Mouse (Mus musculus) myocyte (in vitro differentiated cells): ENCODE data around the gene Enpp1.

ENCODE experiments used
- CEBPB ChIP-seq: IDR thresholded peaks from 2 replicates; pipeline ENCODE4 v1.6.1; 2011; ENCODE audit warnings: mild to moderate bottlenecking, moderate library complexity; ENCODE audit not compliant: poor library complexity, insufficient read depth, severe bottlenecking
- MAX ChIP-seq: IDR thresholded peaks from one replicate; pipeline ENCODE4 v1.6.1; 2011; ENCODE audit warnings: low read depth, mild to moderate bottlenecking, control low read depth
- MYOD1 ChIP-seq, 3 experiments: IDR thresholded peaks; one replicate each; pipeline ENCODE4 v1.6.1; 2011; ENCODE audit warnings: control low read depth in 2 of 3, low read depth in 2 of 3, mild to moderate bottlenecking in 2 of 3, moderate library complexity in 1 of 3; ENCODE audit not compliant: insufficient read length in 2 of 3, control insufficient read depth in 1 of 3
- MYOG ChIP-seq, 3 experiments: IDR thresholded peaks; one replicate each; pipeline ENCODE4 v1.6.1; 2011; ENCODE audit warnings: control low read depth in 2 of 3, low read depth in 2 of 3, mild to moderate bottlenecking in 2 of 3; ENCODE audit not compliant: insufficient read length in 2 of 3, control insufficient read depth in 1 of 3, insufficient read depth in 1 of 3
- POLR2A ChIP-seq: IDR thresholded peaks from one replicate; pipeline ENCODE4 v1.6.1; 2011; ENCODE audit warnings: low read depth, mild to moderate bottlenecking, control low read depth, moderate library complexity; ENCODE audit not compliant: insufficient read length
- POLR2AphosphoS2 ChIP-seq: IDR thresholded peaks from one replicate; pipeline ENCODE4 v1.6.1; 2011; ENCODE audit warnings: low read depth, control low read depth; ENCODE audit not compliant: insufficient read length
- REST ChIP-seq: IDR thresholded peaks from one replicate; pipeline ENCODE4 v1.6.1; 2011; ENCODE audit warnings: mild to moderate bottlenecking, control low read depth, moderate library complexity; ENCODE audit not compliant: insufficient read depth, insufficient read length
- TCF12 ChIP-seq: IDR thresholded peaks from one replicate; pipeline ENCODE4 v1.6.1; 2011; ENCODE audit warnings: mild to moderate bottlenecking, control low read depth; ENCODE audit not compliant: poor library complexity, insufficient read depth, severe bottlenecking
- USF1 ChIP-seq: IDR thresholded peaks from one replicate; pipeline ENCODE4 v1.6.1; 2011; ENCODE audit warnings: low read depth, mild to moderate bottlenecking, control low read depth, moderate library complexity

- TF ChIP-seq MAX (no peak), CEBPB (no peak), REST (no peak), POLR2A (no peak), TCF12 (no peak), USF1 (no peak), POLR2AphosphoS2 (no peak), MYOD1 (IDR thresholded peaks at IDR 0.05; ENCODE audit: control insufficient read depth in 1 of 3, insufficient read length in 2 of 3, low read depth in 2 of 3) (no peak), MYOG (IDR thresholded peaks at IDR 0.05; ENCODE audit: control insufficient read depth in 1 of 3, insufficient read depth in 1 of 3, insufficient read length in 2 of 3, low read depth in 2 of 3) (no peak)
These were observed 27.2 kb upstream of the Enpp1 start for GRCm38 (mm10) chr10:24739171-24739570.
